Mouse (Mus musculus): ENCODE data around the gene Hist2h2aa1. TPM values are rescaled to one million over a fixed set of nuclear protein-coding genes. Genes with fewer than 3 reads are reported as not detected.
A peak's percentile ranks its signal among the peaks of the same experiment; 100 is the strongest.
"Not testable (repeated sequence)": the region's sequence is repeated elsewhere in the genome, so short reads cannot be mapped to it uniquely, and the experiment has no call there.

Hist2h2aa1 gene
- polyA plus RNA-seq (2016; fragmentation: Nextera tagmentation; extraction: Ambion mirVana): 8.1 and 16.6 TPM in 2 replicates

DNA sequence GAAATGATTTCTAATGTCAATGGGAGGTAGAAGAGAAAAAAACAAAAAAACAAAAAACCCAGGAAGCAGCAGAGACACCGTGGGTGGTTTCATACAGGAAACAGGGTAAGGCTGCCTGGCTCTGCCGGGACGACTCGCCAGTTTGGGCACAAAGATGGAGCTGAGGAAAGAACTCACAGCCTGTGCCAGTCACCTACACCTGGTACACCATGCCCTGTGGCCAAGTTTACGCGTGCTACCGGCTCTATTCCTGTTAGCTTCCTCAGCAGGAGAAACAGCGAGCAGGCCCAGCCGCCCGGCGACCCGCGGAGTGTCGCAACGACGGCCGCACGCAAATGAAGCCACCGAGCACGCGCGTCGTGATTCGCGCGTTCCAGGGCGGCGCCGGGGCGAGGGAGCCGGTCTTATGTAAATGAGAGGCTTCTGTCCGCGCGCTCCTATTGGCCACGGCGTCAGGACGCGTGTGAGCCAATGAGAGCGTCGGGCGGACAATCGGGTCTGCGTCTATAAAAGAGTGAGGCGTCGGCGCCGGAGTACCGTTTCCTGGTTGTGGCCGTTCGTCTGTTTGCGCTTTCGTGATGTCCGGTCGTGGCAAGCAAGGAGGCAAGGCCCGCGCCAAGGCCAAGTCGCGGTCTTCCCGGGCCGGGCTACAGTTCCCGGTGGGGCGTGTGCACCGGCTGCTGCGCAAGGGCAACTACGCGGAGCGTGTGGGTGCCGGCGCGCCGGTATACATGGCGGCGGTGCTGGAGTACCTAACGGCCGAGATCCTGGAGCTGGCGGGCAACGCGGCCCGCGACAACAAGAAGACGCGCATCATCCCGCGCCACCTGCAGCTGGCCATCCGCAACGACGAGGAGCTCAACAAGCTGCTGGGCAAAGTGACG is at the start of gene Hist2h2aa1:
Gene Hist2h2aa1, plus strand, starts transcription at position 495 of the 884 bp plus-strand sequence.
- H3K27me3 ChIP-seq (ENCODE audit: poor library complexity, severe bottlenecking); H3K9me3 ChIP-seq; H3K36me3 ChIP-seq (replicated peaks): not testable (repeated sequence)
- Histone ChIP-seq H3K4me1 (peaks cover 65% of the 10 kb centered on the region), H3K27ac (peak within 1 kb of the TSS; percentile 99), H3K4me3 (peak within 1 kb of the TSS; percentile 60)
- DNase-seq (ENCODE audit: extremely low spot score, low spot score): peak; percentile 82
- under 1% methylated on average over 42 of the region's 88 CpGs for WGBS

DNA sequence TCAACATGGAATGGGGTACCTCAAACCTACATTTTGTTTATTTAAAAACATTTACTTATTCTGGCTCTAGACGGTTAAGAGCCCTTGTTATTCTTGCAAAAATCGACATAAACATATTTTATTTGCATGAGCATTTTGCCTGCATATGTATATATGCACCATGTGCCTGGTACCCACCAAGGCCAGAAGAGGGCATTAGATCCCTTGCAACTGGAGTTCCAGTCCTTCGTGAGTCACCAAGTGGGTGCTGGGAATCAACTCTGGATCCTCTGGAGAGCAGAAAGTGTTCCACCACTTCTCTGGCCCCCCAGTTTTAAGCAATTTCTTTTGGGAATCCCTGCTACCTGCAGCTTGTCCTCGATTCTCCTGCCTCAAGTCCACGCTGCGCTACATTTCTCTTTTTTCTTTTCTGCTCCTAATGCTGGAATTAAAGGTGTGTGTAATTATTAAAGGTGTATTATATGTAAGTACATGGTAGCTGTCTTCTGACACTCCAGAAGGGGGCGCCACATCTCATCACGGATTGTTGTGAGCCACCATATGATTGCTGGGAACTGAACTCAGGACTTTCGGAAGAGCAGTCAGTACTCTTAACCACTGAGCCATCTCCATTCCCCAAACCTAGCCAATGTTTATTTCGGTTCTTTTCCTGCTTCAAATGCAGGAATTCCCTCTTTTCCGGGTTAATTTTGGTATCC is 49.5 kb upstream of the Hist2h2aa1 start:
- DNase-seq (ENCODE audit: extremely low spot score, low spot score): no peak
- Histone ChIP-seq H3K27ac (no peak overlapping the region), H3K36me3 (replicated peaks) (peaks cover 9% of the 10 kb centered on the region), H3K4me1 (peaks cover 30% of the 10 kb centered on the region), H3K27me3 (ENCODE audit: poor library complexity, severe bottlenecking) (peaks cover 9% of the 10 kb centered on the region), H3K4me3 (peak overlapping the region; percentile 79), H3K9me3 (peaks cover 5% of the 10 kb centered on the region; the same call in 1 of the 2 replicates)
- WGBS: 92% methylated on average over 11 of the region's 11 CpGs

DNA sequence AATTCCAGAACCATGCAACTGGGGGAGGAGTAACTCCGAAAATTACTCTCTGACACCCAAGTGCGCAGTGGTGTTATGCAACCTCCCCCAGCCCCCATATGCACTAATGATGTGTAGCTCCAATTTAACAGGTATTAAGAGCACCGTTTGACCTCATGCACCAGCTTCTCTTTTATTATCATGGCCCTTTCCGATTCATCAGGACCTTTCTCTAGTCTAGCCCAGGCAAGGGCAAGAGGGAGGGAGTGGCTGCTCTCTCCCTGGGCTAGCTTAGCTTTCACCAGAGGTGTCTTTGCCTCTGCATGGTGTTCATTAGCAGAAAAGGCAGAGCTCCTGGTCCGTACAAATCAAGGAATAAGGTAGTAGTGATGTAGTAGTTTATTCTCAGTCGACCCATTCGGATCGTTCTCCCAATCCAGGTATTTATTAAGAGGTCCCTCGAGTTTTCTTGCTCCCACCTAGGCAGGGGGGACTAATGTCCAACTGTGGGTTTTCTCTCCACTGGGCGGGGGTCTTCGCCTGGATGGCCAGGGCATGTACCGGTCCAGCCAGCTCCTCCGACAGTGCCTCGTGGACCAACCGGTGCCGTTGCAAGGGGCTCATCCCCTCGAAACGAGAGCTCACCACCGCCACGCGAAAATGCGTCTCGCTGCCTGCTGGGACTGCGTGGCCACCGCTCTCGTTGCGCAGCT is 48.7 kb upstream of the Hist2h2aa1 start:
- Histone ChIP-seq H3K4me3 (peak overlapping the region; percentile 79), H3K27me3 (ENCODE audit: poor library complexity, severe bottlenecking) (peaks cover 9% of the 10 kb centered on the region), H3K9me3 (peaks cover 5% of the 10 kb centered on the region; the same call in 1 of the 2 replicates), H3K36me3 (replicated peaks) (peaks cover 9% of the 10 kb centered on the region), H3K4me1 (peaks cover 30% of the 10 kb centered on the region), H3K27ac (peak overlapping the region; percentile 98)
- 21% methylated on average over 27 of the region's 27 CpGs for WGBS
- DNase-seq (ENCODE audit: extremely low spot score, low spot score): no peak

DNA sequence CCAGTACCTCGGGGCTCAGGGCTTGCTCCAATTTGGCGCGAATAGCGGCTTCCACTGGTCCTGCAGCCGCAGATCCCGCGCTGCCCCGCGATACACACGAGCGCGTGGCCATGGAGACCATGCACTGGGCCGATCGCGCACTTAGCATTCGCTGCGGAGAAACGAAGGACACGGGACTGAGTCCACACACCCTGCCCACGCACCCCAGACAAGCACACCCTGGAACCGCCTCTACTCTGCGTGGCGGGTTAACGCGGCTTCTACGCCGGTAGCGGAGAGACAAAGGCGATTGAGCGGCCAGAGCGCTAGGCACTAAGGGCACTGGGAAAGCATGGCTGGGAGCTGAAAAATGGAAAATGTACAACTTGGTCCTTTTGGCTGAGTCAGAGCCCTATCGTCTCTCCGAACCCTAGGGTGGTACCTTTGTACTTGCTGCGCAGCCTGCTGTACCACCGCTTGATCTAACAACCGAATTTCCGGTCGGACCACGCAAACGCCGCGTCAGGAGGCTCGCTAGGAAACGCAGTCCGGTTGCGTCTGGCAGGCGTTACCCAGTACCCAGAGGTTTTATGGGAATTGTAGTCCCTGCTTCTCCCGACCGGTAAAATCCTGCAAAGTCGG is 48.1 kb upstream of the Hist2h2aa1 start:
- peak overlapping the region; percentile 98 for H3K27ac ChIP-seq
- peaks cover 30% of the 10 kb centered on the region for H3K4me1 ChIP-seq
- peaks cover 9% of the 10 kb centered on the region for H3K27me3 ChIP-seq (ENCODE audit: poor library complexity, severe bottlenecking)
- peaks cover 5% of the 10 kb centered on the region; the same call in 1 of the 2 replicates for H3K9me3 ChIP-seq
- peak; percentile 89 for DNase-seq (ENCODE audit: extremely low spot score, low spot score)
- H3K36me3 ChIP-seq (replicated peaks): peaks cover 9% of the 10 kb centered on the region
- WGBS: under 1% methylated on average over 50 of the region's 50 CpGs
- H3K4me3 ChIP-seq: peak overlapping the region; percentile 79

DNA sequence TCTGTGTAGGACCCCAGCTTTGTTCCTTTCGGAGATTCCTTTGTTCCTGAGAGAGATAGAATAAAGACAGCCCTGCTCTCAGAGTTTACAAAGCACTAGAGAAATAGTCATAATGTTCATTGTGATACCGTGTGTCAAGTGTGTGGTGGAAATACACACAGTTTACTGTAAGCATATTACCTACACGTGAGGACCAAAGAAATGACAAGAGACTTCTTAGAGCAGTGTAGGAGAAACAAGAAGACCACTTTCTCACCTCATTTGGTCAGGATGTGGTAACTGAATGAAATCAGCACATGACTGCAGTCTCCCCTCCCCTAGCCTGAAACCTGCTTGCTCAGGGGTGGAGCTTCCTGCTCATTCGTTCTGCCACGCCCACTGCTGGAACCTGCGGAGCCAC is 47.1 kb upstream of the Hist2h2aa1 start:
- Histone ChIP-seq H3K4me1 (peaks cover 27% of the 10 kb centered on the region), H3K9me3 (peaks cover 5% of the 10 kb centered on the region; the same call in 1 of the 2 replicates), H3K36me3 (replicated peaks) (peaks cover 9% of the 10 kb centered on the region), H3K27me3 (ENCODE audit: poor library complexity, severe bottlenecking) (peaks cover 9% of the 10 kb centered on the region), H3K27ac (peak overlapping the region; percentile 98), H3K4me3 (peak overlapping the region; percentile 79)
- WGBS: 2% methylated on average over 6 of the region's 6 CpGs
- DNase-seq (ENCODE audit: extremely low spot score, low spot score): no peak

DNA sequence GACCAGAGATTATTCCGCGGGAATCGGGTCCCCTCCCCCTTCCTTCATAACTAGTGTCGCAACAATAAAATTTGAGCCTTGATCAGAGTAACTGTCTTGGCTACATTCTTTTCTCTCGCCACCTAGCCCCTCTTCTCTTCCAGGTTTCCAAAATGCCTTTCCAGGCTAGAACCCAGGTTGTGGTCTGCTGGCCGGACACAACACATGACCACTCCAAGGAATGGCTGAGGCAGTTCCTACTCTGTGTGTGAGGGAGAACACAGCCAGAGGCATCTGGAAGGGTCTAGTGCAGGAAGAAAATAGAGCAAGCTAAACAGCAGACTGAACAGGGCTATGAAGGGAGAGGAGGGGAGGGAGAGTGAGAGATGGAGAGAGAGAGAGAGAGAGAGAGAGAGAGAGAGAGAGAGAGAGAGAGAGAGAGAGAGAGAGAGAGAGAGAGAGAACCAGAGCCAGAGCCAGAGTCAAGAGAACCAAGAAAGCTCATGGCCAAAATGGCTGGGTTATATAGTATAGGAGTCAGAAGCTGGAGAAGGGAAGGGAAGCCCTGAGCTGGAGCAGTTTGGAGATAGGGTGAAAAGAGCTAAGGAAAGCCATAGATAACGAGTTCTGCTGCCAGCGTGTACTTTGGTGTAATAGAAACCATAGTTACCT is 46.6 kb upstream of the Hist2h2aa1 start:
- H3K9me3 ChIP-seq; H3K27ac ChIP-seq; H3K36me3 ChIP-seq (replicated peaks); H3K27me3 ChIP-seq (ENCODE audit: poor library complexity, severe bottlenecking); DNase-seq (ENCODE audit: extremely low spot score, low spot score): not testable (repeated sequence)
- Histone ChIP-seq H3K4me3 (peak overlapping the region; percentile 79; the same call in 1 of the 2 replicates), H3K4me1 (peaks cover 22% of the 10 kb centered on the region)
- WGBS: 27% methylated on average over 8 of the region's 8 CpGs

DNA sequence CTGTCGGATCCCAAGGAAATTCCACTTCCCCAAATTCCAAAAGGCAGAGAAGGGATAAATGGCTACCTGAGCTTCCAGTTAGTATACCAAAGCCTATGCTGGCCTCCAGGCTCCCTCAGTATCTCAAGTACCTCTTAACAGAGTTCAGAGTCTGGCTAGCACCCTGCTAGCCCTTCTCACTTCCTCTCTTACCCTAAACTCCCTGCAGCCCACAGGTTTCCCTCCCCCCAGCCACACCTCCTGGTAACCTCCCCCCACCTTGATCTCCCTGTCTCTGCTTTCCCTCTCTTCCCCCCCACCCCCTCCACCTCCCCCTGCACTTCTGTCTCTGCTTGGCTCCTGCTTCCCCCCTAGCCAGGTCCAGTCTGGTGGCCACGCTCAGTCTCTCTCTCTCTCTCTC is 45.6 kb upstream of the Hist2h2aa1 start:
- no peak for DNase-seq (ENCODE audit: extremely low spot score, low spot score)
- Histone ChIP-seq H3K27me3 (ENCODE audit: poor library complexity, severe bottlenecking) (peaks cover 9% of the 10 kb centered on the region), H3K27ac (no peak overlapping the region), H3K4me1 (peaks cover 19% of the 10 kb centered on the region), H3K9me3 (peaks cover 5% of the 10 kb centered on the region; the same call in 1 of the 2 replicates), H3K4me3 (no peak overlapping the region), H3K36me3 (replicated peaks) (peaks cover 9% of the 10 kb centered on the region)
- WGBS: 80% methylated on average over 2 of the region's 2 CpGs

DNA sequence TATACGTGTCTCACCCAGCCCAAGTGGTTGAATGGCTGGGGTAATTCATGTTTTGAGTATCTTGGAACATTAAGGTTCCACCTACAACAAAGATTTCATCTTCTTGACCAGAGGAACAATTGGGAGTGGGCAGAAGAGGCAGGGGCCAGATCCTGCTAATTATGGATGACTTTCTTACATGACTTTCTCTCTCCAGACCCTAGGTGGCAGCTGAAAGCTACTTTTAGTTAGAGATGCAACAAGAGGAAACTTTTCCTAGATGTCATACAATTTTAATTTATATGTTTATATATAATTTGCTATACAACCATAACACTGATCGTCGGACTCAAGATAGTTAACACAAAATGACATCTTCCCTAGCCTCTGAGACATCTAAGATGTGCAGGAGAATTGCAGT is 37.5 kb upstream of the Hist2h2aa1 start:
- H3K4me1 ChIP-seq: peaks cover 5% of the 10 kb centered on the region
- no peaks in the 10 kb centered on the region for H3K9me3 ChIP-seq
- DNase-seq (ENCODE audit: extremely low spot score, low spot score): no peak
- WGBS: 89% methylated on average over 3 of the region's 3 CpGs
- no peaks in the 10 kb centered on the region for H3K27me3 ChIP-seq (ENCODE audit: poor library complexity, severe bottlenecking)
- no peaks in the 10 kb centered on the region for H3K36me3 ChIP-seq (replicated peaks)
- H3K27ac ChIP-seq: no peak overlapping the region
- no peak overlapping the region for H3K4me3 ChIP-seq

DNA sequence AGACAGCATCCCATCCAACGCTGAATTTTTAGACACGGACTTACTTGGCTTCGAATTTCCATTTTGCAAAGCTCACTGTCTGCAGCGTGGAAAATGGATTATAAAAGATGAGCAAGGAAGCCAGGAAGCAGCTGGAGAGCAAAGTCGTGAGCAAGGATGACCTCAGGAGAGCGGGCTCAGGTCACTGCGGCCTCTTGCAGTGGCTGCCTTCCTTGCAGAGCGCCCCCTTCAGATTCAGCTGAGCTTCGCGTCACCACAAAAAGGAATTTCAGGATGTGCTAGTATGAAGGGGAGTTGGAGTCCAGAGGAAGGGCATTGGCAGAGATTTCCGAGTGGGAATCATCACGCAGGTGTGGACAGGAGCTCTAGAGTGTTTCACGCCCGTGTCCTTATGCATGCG is 36.1 kb upstream of the Hist2h2aa1 start:
- Histone ChIP-seq H3K4me1 (peaks cover 5% of the 10 kb centered on the region), H3K36me3 (replicated peaks) (no peaks in the 10 kb centered on the region), H3K27me3 (ENCODE audit: poor library complexity, severe bottlenecking) (no peaks in the 10 kb centered on the region), H3K9me3 (no peaks in the 10 kb centered on the region), H3K27ac (no peak overlapping the region), H3K4me3 (no peak overlapping the region)
- 21% methylated on average over 15 of the region's 15 CpGs for WGBS
- DNase-seq (ENCODE audit: extremely low spot score, low spot score): no peak

DNA sequence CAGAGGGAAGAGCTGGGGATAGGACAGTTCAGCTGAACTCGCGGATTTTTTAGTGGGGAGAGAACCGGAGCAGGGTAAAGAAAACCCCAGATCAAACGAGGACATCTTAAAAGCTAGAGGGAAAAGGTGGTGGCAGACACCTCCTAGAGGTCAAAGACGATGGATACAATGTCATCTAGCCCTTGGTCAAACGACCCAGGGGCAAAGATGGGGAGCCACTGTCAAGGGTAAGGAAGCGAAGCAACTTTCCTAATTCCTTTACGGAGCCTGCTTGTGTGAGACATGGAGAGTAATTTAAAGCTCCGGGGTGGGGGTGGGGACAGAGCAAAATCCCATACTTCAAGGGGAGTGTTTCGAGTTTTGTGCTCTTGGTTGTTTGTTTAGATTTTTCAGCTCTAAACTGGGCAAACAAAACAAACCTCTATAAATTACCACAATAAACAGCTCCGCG is 26.1 kb upstream of the Hist2h2aa1 start:
- peaks cover 60% of the 10 kb centered on the region for H3K4me1 ChIP-seq
- peak overlapping the region; percentile 95 for H3K27ac ChIP-seq
- WGBS: under 1% methylated on average over 12 of the region's 12 CpGs
- H3K27me3 ChIP-seq (ENCODE audit: poor library complexity, severe bottlenecking): no peaks in the 10 kb centered on the region
- peak; percentile 54 for DNase-seq (ENCODE audit: extremely low spot score, low spot score)
- H3K36me3 ChIP-seq (replicated peaks): no peaks in the 10 kb centered on the region
- H3K4me3 ChIP-seq: peak overlapping the region; percentile 69
- no peaks in the 10 kb centered on the region for H3K9me3 ChIP-seq

DNA sequence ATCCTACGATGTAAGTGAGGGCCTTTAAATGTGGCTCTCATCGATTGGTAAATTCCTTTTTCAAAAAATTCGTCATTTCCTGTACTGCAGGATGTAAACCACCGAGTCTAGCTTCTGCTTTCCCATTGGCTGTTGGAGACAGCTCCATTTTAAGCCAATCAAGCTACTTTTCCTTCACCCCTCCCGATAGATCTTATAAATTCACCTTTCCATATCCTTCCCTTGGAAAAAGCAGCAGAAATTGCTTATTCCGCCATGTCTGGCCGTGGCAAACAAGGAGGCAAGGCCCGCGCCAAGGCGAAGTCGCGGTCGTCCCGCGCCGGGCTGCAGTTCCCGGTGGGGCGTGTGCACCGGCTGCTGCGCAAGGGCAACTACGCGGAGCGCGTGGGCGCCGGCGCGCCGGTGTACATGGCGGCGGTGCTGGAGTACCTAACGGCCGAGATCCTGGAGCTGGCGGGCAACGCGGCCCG is 25.6 kb upstream of the Hist2h2aa1 start, which contains the start of the genes Bola1 and Hist2h2ab:
Gene Bola1, minus strand, starts transcription at position 49 of the 470 bp plus-strand sequence.
Gene Hist2h2ab, plus strand, starts transcription at position 205 of the 470 bp plus-strand sequence.
- no peaks in the 10 kb centered on the region for H3K9me3 ChIP-seq
- peak; percentile 75 for DNase-seq (ENCODE audit: extremely low spot score, low spot score)
- no peaks in the 10 kb centered on the region for H3K27me3 ChIP-seq (ENCODE audit: poor library complexity, severe bottlenecking)
- H3K4me3 ChIP-seq: peak within 1 kb of the TSS; percentile 69
- H3K36me3 ChIP-seq (replicated peaks): no peaks in the 10 kb centered on the region
- H3K27ac ChIP-seq: peak within 1 kb of the TSS; percentile 95
- peaks cover 64% of the 10 kb centered on the region for H3K4me1 ChIP-seq
- WGBS: under 1% methylated on average over 37 of the region's 37 CpGs
